Comparison of ENCODE assay signal across 13 mouse cellular contexts in genomic region chr4:118077293-118077752, GRCm38 (mm10). TPM values are rescaled to one million over a fixed set of nuclear protein-coding genes. Genes with fewer than 3 reads are reported as not detected.
DNase-seq lines count a peak whose midpoint lies in the region; ATAC-seq lines count a peak whose summit lies in the region.
"Had no signal": no experiment of that assay in that cellular context is flagged by ENCODE, and none has a peak within 500 bp of the region (broad histone marks: within the 10 kb centered on the region; RNA-seq: fewer than 3 reads in every experiment).

No protein-coding gene starts in this region.

- WGBS in hindbrain, embryonic 16.5 days, result 43% methylated on average over 12 of the region's 12 CpGs
- 70% methylated on average over 12 of the region's 12 CpGs for WGBS in hindbrain, embryonic 10.5 days
- WGBS in limb, embryonic 12.5 days, result 19% methylated on average over 12 of the region's 12 CpGs

- 0 out of 2 replicates have a peak overlapping the region, but pooled peaks have one; percentile 5 for H3K27ac ChIP-seq in hindbrain, embryonic 16.5 days (ENCODE audit: low read depth, low read length)
- H3K27ac ChIP-seq in hindbrain, embryonic 10.5 days, result no peak overlapping the region
- peak overlapping the region; percentile 54 for H3K27ac ChIP-seq in limb, embryonic 12.5 days

- no peaks in the 10 kb centered on the region for H3K4me1 ChIP-seq in hindbrain, embryonic 16.5 days (ENCODE audit: control insufficient read depth, insufficient read depth, low read depth, low read length)
- peaks cover 21% of the 10 kb centered on the region; the same call in 1 of the 2 replicates for H3K4me1 ChIP-seq in hindbrain, embryonic 10.5 days (replicated peaks)
- H3K4me1 ChIP-seq in limb, embryonic 12.5 days (replicated peaks), result peaks cover 18% of the 10 kb centered on the region

- H3K4me3 ChIP-seq in hindbrain, embryonic 16.5 days (ENCODE audit: low read length), result no peak overlapping the region
- no peak overlapping the region for H3K4me3 ChIP-seq in hindbrain, embryonic 10.5 days
- H3K4me3 ChIP-seq in limb, embryonic 12.5 days (replicated peaks), result no peak overlapping the region

- H3K27me3 ChIP-seq in hindbrain, embryonic 16.5 days (replicated peaks; ENCODE audit: control insufficient read depth, insufficient read depth, low read length), result no peaks in the 10 kb centered on the region
- H3K27me3 ChIP-seq in hindbrain, embryonic 10.5 days (ENCODE audit: insufficient read depth, poor library complexity, severe bottlenecking), result no peaks in the 10 kb centered on the region
- no peaks in the 10 kb centered on the region for H3K27me3 ChIP-seq in limb, embryonic 12.5 days
- H3K27me3 ChIP-seq: Patski had no signal

- H3K9me3 ChIP-seq in hindbrain, embryonic 16.5 days (ENCODE audit: control insufficient read depth, low read length), result peaks cover 2% of the 10 kb centered on the region; the same call in 1 of the 2 replicates
- peaks cover 5% of the 10 kb centered on the region; the same call in 1 of the 2 replicates for H3K9me3 ChIP-seq in hindbrain, embryonic 10.5 days
- 0 out of 2 replicates have a peak, but pooled peaks cover 5% of the 10 kb centered on the region for H3K9me3 ChIP-seq in limb, embryonic 12.5 days

- no peak overlapping the region for H3K9ac ChIP-seq in hindbrain, embryonic 16.5 days (ENCODE audit: low read depth, low read length)
- H3K9ac ChIP-seq in limb, embryonic 12.5 days (replicated peaks), result no peak overlapping the region

- H3K36me3 ChIP-seq in hindbrain, embryonic 16.5 days (ENCODE audit: control insufficient read depth, insufficient read depth, low read length), result no peaks in the 10 kb centered on the region
- peaks cover 5% of the 10 kb centered on the region for H3K36me3 ChIP-seq in hindbrain, embryonic 10.5 days
- no peaks in the 10 kb centered on the region for H3K36me3 ChIP-seq in limb, embryonic 12.5 days

- H3K4me2 ChIP-seq in hindbrain, embryonic 16.5 days (ENCODE audit: low read length), result no peak overlapping the region
- H3K4me2 ChIP-seq in limb, embryonic 12.5 days, result peak overlapping the region; percentile 1; the same call in 1 of the 2 replicates

- ATAC-seq in hindbrain, embryonic 16.5 days, result no peak
- peak; percentile 48; the same call in 1 of the 2 replicates for ATAC-seq in limb, embryonic 12.5 days (ENCODE audit: insufficient number of reproducible peaks, insufficient read depth, low FRiP score, low TSS enrichment, low read depth)
- ATAC-seq: forebrain, embryonic 16.5 days; Patski had no signal

- DNase-seq in hindbrain, embryonic 10.5 days (ENCODE audit: low spot score), result no peak
- DNase-seq in embryo, embryonic 10.5 days (ENCODE audit: low spot score), result peak; percentile 50
- DNase-seq in kidney, adult 8-10 months, result peak; percentile 46 to 50
- no peak for DNase-seq in left cerebral cortex, adult 8-10 months (ENCODE audit: low spot score in 2 of 2)
- no peak for DNase-seq in ovary, postnatal 14 days (ENCODE audit: low spot score)
- no peak for DNase-seq in adrenal gland, adult 18-20 months (ENCODE audit: low spot score in 2 of 2)
- DNase-seq: adrenal gland, postnatal 25 days; lung, postnatal 36 days; thymus, postnatal 25 days had no signal

RNA-seq across cellular contexts. Expression of gene St3gal3, which starts 57.4 kb away (rescaled TPM):
- polyA plus RNA-seq in hindbrain, embryonic 16.5 days (2015; fragmentation: Nextera tagmentation; extraction: Ambion mirVana), result 13.1 and 13.6 TPM in 2 replicates
- polyA plus RNA-seq in hindbrain, embryonic 10.5 days (2016; fragmentation: Nextera tagmentation; extraction: Ambion mirVana), result 6.2 and 10.8 TPM in 2 replicates
- polyA plus RNA-seq in limb, embryonic 12.5 days (2016; fragmentation: Nextera tagmentation; extraction: Ambion mirVana), result 8.9 and 12.1 TPM in 2 replicates
- 10 to 100 TPM; 42.0 to 46.8 (median 44.5) TPM for total RNA-seq in left cerebral cortex, adult 8-10 months (2022)
- total RNA-seq in adrenal gland, adult 18-20 months (2021), result 10 to 100 TPM; 37.4 to 40.5 TPM

Comparison
In these comparisons a context has a peak if more than half of its experiments do, and no peak if none do; other contexts are left out.
1. DNase-seq: peak in embryo, embryonic 10.5 days (single experiment) and kidney, adult 8-10 months (2 of 2); none in hindbrain, embryonic 10.5 days (single experiment), left cerebral cortex, adult 8-10 months (0 of 2), ovary, postnatal 14 days (single experiment) and adrenal gland, adult 18-20 months (0 of 2).